Mouse (Mus musculus): ENCODE measurements at regions not wholly inside any gene's neighbourhood (a gene's known extent, or its start where the extent isn't known, plus 50 kb on each side); places are given as distances from the start of the nearest gene placed in this dataset.
A peak's percentile ranks its signal among the peaks of the same experiment; 100 is the strongest.

GRCm38 (mm10) chr12:29213625-29214024, 314.6 kb upstream of the Myt1l start:
- no peak for DNase-seq (ENCODE audit: low spot score)

- DNase-seq (ENCODE audit: low spot score): no peak
These were observed 306.1 kb upstream of the Myt1l start for GRCm38 (mm10) chr12:29222099-29222498.

GRCm38 (mm10) chr12:29226001-29226400, 302.2 kb upstream of the Myt1l start:
- DNase-seq (ENCODE audit: low spot score): no peak

GRCm38 (mm10) chr12:29232492-29233447, 295.4 kb upstream of the Myt1l start:
- no peak for DNase-seq (ENCODE audit: low spot score)

GRCm38 (mm10) chr12:29236496-29236895, 291.7 kb upstream of the Myt1l start:
- DNase-seq (ENCODE audit: low spot score): no peak

- no peak for DNase-seq (ENCODE audit: low spot score)
These were observed 290.7 kb upstream of the Myt1l start for GRCm38 (mm10) chr12:29237516-29237915.

- no peak for DNase-seq (ENCODE audit: low spot score)
These were observed 288.7 kb upstream of the Myt1l start for GRCm38 (mm10) chr12:29239482-29239881.

- no peak for DNase-seq (ENCODE audit: low spot score)
These were observed 288.2 kb upstream of the Myt1l start for GRCm38 (mm10) chr12:29239975-29240374.

- DNase-seq (ENCODE audit: low spot score): no peak
These were observed 285.1 kb upstream of the Myt1l start for GRCm38 (mm10) chr12:29243087-29243486.

- no peak for DNase-seq (ENCODE audit: low spot score)
These were observed 282.1 kb upstream of the Myt1l start for GRCm38 (mm10) chr12:29246041-29246440.

GRCm38 (mm10) chr12:29247356-29247755, 280.8 kb upstream of the Myt1l start:
- no peak for DNase-seq (ENCODE audit: low spot score)

- no peak for DNase-seq (ENCODE audit: low spot score)
These were observed 279.7 kb upstream of the Myt1l start for GRCm38 (mm10) chr12:29248459-29248858.

- DNase-seq (ENCODE audit: low spot score): no peak
These were observed 272.1 kb upstream of the Myt1l start for GRCm38 (mm10) chr12:29256103-29256502.

- no peak for DNase-seq (ENCODE audit: low spot score)
These were observed 271.0 kb upstream of the Myt1l start for GRCm38 (mm10) chr12:29257011-29257734.

- peak; percentile 20 for DNase-seq (ENCODE audit: low spot score)
These were observed 270.2 kb upstream of the Myt1l start for GRCm38 (mm10) chr12:29257735-29258547.

- DNase-seq (ENCODE audit: low spot score): no peak
These were observed 269.7 kb upstream of the Myt1l start for GRCm38 (mm10) chr12:29258548-29258874.

- DNase-seq (ENCODE audit: low spot score): no peak
These were observed 269.2 kb upstream of the Myt1l start for GRCm38 (mm10) chr12:29258966-29259365.

GRCm38 (mm10) chr12:29274166-29274565, 254.0 kb upstream of the Myt1l start:
- DNase-seq (ENCODE audit: low spot score): no peak

GRCm38 (mm10) chr12:29275676-29276075, 252.5 kb upstream of the Myt1l start:
- DNase-seq (ENCODE audit: low spot score): no peak

- no peak for DNase-seq (ENCODE audit: low spot score)
These were observed 248.5 kb upstream of the Myt1l start for GRCm38 (mm10) chr12:29279631-29280080.

- DNase-seq (ENCODE audit: low spot score): peak; percentile 10
These were observed 247.9 kb upstream of the Myt1l start for GRCm38 (mm10) chr12:29280081-29280788.
